Mouse (Mus musculus): ENCODE data around the gene Rnf146.

Gene Rnf146

DNA sequence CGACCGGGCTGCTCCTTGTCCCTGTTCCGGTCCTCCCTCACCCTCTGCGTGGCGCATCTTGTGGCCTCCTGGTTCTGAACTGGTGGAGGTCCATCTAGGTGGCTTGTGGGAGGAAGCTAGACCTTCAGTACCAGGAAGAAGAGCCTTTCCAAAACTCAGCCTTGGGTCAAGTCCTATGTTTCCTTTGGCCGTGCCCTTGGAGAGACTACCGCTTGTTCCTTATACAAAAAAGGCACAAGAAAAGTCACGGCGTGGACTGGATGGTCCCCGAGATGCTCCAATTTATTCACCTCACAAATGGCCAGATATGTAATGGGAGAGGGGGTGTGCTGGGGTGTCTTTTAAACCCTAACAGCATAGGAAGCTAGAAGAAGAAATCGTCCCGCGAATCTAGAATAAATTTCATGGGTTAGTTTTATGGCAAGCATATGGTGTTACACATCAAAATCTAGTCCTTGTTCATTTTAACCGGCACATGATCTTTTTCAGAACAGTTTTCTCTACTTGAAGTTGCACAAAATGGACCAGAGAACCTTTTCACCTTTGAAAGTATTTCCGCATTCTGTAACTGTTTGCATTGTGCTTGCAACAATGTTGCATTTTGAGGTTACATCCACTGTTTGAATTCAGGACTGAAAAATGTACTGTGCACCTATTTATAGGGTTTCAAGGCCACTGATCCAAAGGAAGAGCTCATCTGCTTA lies at the start of gene Rnf146:
Rnf146 (minus strand) TSS at position 246 of the 704 bp plus-strand sequence.
- no peak for DNase-seq

DNA sequence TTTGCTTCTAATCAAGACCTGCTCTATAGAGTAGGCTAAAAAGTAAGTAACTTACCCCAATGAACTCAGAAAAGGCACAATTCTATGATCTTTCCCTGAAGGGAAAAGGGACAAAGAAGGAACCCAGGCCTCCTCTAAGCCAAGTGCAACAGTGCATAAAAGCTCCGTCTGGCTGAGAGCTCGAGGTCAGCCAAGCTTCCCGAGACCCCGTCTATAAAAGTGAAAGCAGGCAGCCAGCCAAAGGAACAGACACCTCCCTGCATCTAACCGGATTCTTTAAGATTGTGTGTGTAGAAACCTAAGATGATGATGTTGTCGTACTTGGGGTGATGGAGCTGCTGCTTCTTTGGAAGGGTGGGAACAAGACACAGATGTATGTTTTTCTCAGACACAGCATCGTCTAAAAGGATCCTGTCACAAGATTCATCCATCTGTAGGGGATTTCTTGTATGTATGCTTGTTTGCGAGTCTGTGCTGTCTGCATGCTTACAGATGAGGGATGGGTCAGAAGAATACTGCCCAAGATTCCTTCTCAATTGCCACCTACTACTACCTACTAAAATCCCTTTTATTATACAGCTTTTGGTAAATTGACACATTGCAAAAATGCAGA lies 40.5 kb upstream of the Rnf146 start:
- peak; percentile 62 for DNase-seq

GRCm38 (mm10) chr10:29394890-29395289 lies 32.6 kb upstream of the Rnf146 start:
- peak; percentile 3 for DNase-seq

- DNase-seq = no peak
These were observed 19.3 kb upstream of the Rnf146 start for GRCm38 (mm10) chr10:29381558-29381957.

- DNase-seq = no peak
These were observed 11.8 kb upstream of the Rnf146 start for GRCm38 (mm10) chr10:29374065-29374464.

GRCm38 (mm10) chr10:29361464-29362196 lies 612 bp downstream of the Rnf146 start:
- DNase-seq = peak; percentile 91

GRCm38 (mm10) chr10:29361095-29361463 lies 1.2 kb downstream of the Rnf146 start:
- no peak for DNase-seq

DNA sequence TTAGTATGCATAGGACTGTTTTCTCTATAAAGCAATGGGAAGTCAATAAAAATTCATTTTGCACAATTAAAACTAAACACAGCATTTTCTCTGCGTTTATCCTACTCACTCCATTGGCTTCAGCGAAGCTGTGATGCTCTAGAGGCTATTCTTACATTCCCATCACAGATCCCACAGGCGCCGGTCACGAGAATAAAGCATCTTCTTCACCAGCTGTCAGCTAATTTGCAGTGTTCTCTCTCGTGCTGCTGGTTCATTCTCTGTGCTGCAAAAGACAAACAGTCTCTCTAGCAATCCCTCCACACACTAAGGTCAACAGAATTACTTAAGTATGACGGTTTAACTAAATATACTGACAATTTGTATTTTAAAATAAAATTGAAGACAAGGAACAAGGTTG lies 8.1 kb downstream of the Rnf146 start:
- DNase-seq = peak; percentile 38

- DNase-seq = no peak
These were observed 9.7 kb downstream of the Rnf146 start for GRCm38 (mm10) chr10:29352575-29352974.

GRCm38 (mm10) chr10:29351420-29351819 lies 10.8 kb downstream of the Rnf146 start:
- no peak for DNase-seq

DNA sequence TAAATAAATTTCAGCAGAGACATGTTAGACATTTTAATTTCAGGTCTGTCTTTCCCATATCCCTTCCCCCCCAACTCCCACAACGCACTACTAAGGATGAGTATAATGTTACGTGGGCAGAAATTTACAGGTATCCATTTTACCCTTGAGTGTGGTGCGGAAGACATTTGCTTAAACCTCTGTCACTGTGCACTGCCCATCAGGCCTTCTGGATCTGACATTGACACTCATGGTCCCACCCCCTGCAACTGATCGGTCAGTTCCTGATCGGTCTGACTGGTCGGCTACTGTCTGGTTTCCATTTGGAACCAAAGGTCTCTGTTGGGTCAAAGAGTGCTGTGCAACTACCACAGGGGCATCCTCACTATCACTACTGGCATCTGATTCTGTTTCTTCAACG lies 15.6 kb downstream of the Rnf146 start:
- DNase-seq = no peak

GRCm38 (mm10) chr10:29344232-29344631 lies 18.0 kb downstream of the Rnf146 start:
- no peak for DNase-seq

GRCm38 (mm10) chr10:29338355-29339056 lies 23.7 kb downstream of the Rnf146 start:
- DNase-seq = peak; percentile 79

DNA sequence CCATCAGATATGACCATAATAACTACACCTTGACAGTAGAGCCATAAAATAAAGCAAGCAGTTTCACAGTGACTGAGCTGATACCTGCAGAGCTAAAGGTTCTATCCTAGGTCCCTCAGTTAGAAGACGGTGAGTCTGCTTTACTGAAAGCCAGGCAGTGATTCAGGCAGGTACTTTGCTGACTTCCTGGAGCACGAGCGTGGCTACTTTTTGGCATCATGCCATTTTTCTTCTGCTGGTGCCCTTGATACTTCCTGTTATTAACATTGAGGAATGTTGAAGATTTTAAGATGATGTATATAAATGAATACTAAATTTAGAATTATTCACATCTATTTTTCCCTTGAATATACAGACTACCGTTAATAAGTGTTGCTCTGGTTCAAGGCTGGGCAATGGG lies 28.4 kb downstream of the Rnf146 start:
- DNase-seq = no peak

- no peak for DNase-seq
These were observed 37.4 kb downstream of the Rnf146 start for GRCm38 (mm10) chr10:29324817-29325216.

- peak; percentile 3 for DNase-seq
These were observed 48.3 kb downstream of the Rnf146 start for GRCm38 (mm10) chr10:29313905-29314304.

GRCm38 (mm10) chr10:29313064-29313638 lies 49.1 kb downstream of the Rnf146 start, which contains the start of gene Echdc1:
Gene Echdc1 (plus strand): TSS chr10:29313166.
- peak; percentile 93 for DNase-seq

GRCm38 (mm10) chr10:29311480-29312219 lies 50.6 kb downstream of the Rnf146 start:
- DNase-seq = no peak

- no peak for DNase-seq
These were observed 60.0 kb downstream of the Rnf146 start for GRCm38 (mm10) chr10:29302230-29302629.
